Mouse (Mus musculus) adrenal gland, postnatal 10 days (tissue): ENCODE results near the gene Mcrip2. TPM values are rescaled to one million over a fixed set of nuclear protein-coding genes. Genes with fewer than 3 reads are reported as not detected.
A peak's percentile ranks its signal among the peaks of the same experiment; 100 is the strongest.

Experiments used
- DNase-seq: peaks from one replicate; pipeline ENCODE4 v3.0.0; 2021; ENCODE audit warnings: mixed read lengths
- total RNA-seq, 2 experiments: library from RNA; stranded (reverse); gene quantifications; 2 replicates each; pipeline ENCODE4 v1.2.3; 2021

The Mcrip2 gene
- total RNA-seq, 2 experiments from 2014 or later = 319 to 366 TPM

DNA sequence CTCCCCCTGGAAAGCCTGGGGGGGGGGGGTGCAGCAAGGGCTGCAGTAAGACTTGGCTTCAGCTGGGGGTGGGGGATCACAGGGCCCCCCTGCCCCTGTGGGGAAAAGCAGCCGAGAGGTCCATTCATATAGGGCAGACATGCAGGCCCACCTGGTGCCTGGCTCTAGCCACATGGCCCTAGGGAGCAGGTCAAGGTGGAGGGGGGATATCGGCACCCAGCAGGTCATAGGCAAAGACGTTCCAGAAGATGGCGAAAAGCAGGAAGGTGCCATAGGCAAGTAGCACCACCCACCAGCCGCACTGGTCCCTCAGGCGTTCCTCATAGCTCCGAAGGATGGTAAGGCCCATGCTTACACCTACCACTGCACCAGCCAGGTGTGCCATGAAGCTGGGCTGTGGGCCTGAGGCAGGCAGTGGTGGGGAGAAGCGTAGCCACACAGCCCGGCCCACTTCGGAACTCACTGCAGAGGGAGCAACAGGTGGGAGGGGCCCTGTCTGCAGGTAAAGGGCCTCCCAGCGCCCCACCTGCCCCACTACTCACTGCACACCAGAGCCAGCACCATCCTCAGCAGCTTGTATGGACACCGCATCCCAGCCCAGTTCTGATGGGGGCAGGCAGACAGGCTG, 33.9 kb downstream of the Mcrip2 start:
- no peak for DNase-seq

DNA sequence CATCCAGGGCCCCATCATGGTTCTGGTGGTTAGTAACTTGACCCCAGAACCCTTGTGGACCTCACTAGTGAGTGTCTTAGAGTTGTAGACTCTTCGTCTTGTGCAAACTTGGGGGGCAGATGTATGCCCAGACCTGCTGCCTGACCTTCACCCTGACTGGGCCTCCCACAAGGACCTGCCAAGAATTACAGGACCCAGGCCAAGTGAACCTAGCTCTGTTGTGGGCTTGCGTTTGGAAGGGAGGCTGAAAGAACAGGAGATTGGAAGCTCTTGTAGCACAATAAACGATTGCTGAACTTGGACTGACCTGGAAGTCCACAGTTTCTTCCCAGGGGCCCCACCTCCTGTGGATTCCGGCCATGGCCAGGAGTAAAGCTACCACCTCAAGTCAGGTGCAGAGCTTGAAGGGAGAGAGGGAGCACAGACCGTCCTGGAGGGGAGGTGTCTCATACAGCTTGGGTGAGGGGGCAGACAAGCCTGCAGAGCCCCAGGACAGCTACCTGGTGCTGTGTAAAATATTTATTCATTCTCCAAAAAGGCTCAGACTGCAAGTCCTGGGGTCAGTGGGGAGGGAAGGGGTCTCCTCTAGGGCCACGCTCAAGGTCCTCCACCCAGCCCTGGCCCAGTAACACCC, 34.5 kb downstream of the Mcrip2 start:
- peak; percentile 64 for DNase-seq

DNA sequence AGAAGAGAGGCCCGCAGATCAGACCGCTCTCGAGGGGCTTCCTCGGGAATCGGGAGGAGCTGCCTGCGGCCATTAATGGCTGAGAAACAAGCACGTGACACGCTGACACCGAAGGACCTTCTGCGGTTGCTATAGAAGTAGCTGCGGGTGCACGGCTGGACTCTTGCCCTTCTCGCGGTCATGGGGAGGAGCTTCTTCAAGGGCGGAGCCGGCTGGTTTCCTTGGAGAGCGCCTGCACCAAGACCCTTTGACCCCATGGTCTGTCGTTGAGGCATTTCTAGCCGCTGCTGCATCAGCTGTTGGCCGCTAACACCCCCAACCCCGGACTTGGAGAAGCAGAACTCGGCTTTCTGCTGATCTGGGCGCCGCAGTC, 35.3 kb downstream of the Mcrip2 start, which contains the start of gene Stub1:
Stub1 (minus strand) TSS at position 114 of the 373 bp plus-strand sequence.
- DNase-seq = peak; percentile 95

DNA sequence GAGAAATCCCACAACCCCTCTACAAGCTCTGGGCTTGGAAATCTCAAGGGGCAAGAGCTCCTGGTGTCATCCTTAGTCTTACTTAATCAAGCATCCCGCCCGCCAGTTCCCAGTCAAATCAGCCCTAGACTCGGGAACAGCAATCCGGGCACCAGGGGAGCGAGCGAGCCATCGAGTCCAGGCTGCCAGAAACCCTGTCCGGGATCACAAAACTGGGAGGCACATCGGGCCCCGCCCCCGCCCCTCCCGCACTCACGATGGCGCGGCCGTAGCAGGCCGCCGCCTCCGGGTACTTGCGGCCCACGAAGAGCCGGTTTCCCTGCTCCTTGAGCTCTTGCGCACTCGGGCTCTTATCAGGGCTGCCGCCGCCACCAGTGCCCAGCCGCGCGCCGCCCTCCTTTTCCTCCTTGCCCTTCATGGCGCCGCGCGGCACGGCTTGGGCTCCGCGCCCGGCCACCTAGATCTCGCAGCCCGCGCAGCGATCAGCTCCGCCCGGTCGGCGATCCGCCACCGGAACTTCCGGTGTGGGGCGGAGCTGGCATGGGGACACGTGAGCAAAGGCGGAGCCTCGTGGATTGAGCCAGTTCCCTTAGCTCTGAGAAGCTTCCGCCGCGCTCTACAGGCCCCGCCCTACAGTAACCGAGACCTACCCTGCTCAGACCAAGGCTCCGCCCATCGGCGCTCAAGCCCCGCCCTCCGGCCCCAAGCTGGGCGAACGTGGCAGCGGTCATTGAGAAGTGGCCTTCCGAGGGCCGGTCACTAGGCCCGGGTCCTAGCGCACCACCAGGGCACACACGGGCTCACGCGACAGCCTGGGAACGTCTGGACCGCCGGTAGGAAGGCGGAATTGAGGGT, 35.9 kb downstream of the Mcrip2 start:
- peak; percentile 100 for DNase-seq

DNA sequence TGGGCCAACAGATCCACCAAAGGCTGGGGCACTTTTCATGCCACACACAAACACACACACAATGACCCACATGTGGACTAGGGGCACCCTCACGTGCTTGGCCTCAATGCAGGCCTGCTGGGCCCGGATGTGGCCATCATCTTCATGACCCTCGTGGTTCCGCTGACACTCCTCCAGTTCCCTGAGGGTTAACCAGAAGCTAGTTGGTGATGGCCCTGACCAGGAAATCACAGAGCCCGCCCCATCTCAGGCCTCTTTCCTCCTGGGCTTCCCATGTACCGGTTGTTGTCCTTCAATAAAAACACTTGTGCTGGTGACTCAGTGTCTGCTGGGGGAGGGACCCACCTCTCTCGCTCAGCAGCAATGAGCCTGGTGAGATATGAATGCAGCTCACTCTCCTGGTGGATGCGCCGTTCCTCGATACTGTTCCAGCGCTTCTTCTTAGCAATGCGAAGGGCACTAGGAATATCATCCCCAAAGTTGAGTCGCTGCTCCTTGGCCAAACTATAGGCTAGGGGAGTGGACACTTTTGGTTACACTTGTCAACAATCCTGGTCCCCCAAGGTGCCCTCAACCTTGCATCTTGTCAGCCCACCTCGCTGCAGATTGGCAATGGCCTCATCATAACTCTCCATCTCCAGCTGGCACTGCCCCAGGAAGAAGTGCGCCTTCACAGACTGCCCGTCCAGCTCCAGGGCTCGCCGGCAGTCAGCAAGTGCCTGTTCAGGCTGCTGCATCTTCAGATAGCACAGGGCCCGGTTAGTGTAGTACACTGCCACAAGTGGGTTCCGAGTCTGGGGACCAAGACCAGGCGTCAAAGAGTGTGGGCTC, 36.9 kb downstream of the Mcrip2 start:
- peak; percentile 69 for DNase-seq

DNA sequence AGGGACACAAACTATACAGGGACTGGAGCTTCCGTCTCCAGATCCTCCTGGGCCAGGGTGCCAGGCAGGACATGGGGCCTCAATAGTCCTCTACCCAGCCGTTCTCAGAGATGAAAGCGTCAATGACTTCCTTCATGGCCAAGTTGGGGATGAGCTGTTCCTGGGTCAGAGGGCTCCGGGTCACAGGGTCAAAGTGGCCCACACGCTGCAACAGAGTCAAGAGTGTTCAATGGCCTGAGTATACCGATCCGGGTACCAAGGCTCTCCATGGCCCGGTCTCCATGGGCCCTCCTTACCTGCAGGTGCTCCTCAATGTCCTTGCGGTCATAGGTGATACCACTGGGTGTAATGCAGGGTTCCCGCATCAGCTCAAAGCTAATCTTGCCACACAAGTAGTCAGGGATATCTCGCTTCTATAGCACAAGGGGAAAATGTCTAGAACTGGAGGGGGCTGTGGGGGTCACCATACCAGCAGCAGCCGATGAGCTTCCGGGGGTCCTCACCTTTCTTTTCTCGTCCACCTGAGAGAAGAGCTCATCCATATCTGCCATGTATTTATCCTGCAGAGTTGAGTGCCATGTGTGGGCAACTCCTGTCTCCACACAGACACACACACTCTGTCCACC, 37.6 kb downstream of the Mcrip2 start:
- no peak for DNase-seq

DNA sequence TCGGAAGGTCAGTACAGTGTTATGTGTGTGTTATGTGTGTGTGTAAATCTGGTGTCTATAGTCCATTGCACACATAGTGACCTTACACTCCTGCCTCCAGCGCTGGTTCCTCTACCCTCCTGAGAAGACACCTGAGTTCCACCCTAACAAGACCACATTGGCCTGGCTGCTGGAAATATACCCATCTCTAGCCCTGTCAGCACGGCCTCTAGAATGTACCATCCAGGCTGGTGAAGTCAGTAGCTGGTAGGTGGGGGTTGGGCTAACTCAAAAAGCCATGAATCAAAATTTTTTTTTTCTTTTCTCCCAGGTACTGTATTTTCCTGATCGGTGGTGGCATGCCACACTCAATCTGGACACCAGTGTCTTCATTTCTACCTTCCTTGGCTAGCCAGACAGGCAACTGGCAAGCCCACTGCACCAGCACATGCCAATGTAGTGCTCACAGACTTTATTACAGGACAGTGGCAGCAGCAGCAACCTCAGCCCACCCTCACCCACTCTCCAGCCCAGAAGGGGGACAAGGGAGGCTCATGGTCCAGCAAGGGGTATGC, 38.3 kb downstream of the Mcrip2 start:
- no peak for DNase-seq

DNA sequence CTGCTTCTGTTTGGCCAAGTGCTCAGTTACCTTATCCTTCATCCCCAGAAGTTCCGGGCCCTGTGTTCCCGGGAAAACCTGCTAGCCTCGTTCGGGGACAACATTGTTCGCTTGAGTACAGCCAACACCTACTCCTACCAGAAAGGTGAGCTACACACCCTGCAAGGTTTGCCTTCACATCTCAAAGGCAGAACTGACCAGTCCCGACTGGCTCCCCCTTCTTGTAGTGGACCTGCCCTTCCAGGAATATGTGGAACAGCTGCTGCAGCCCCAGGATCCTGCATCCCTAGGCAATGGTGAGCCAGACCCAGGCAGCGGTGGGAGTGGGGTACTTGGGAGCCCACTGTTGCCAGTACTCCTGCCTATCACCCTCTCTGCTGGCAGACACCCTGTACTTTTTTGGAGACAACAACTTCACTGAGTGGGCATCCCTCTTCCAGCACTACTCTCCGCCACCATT, 39.0 kb downstream of the Mcrip2 start:
- DNase-seq = no peak

DNA sequence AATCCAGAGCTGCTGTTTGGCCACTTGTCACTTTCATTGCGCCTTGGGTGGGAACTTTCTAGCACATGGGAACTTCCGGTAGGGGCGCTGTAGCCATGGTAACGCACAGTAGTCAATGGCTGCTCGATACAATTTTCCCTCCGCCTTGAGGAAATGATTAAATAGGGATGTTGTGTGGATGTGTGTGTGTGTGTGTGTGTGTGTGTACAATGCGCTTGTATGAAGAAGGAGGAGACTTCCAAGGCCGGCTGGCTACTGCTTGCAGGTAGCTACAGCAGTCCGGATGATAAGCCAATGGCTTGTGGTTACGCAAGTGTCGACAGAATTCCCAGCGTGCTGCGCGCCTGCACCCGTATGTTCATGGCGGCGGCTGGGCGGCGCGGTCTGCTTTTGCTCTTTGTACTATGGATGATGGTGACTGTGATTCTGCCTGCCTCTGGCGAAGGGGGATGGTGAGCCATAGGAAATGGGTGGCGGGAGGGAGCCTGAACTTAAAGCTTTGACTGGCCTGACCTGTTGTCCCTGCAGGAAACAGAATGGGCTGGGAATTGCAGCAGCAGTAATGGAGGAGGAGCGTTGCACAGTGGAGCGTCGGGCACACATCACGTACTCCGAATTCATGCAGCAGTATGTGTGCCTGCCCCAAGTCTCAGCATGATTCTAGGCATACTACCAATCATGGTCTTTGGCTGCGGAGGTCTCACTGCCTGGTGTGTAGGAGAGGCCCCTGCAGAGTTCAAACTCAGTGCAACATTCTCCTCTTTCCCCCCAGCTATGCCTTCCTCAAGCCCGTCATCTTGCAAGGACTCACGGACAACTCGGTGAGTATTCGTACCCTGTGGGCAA, 39.6 kb downstream of the Mcrip2 start, which contains the start of gene Jmjd8:
Jmjd8 (plus strand) TSS at position 156 of the 846 bp plus-strand sequence.
- DNase-seq = peak; percentile 87

DNA sequence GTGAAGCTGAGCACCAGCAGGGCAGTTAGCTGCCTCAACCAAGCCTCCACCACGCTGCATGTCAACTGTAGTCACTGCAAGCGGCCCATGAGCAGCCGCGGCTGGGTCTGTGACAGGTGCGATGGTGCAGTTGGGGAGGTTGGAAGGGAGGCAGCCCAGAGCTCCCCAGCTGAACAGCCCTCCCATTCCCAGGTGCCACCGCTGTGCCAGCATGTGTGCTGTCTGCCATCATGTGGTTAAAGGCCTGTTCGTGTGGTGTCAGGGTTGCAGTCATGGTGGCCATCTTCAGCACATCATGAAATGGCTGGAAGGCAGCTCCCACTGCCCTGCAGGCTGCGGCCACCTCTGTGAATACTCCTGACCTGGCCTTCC, 40.4 kb downstream of the Mcrip2 start:
- no peak for DNase-seq

DNA sequence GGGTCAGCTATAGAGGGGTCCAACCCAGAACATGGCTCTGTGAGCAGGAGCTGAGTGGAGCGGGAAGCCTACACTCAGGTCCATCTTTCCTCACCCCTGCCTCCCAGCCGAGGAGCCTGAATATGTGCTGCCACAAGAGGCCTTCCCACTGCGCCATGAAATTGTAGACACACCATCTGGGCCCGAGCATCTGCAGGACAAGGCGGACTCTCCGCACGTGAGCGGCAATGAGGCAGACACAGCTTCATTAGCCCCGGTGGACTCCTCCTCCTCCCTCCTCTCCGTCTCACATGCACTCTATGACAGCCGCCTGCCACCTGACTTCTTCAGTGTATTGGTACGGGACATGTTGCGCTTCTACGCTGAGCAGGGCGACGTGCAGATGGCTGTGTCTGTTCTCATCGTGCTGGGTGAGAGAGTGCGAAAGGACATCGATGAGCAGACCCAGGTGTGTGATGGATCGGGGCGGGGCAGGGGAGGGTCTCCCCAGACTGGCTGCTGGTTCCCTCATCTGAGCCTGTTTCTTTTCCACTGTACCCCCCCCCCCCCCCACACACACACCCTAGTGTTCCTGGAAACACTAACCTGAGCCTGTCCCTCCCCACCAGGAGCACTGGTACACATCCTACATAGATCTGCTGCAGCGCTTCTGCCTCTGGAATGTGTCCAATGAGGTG, 40.9 kb downstream of the Mcrip2 start:
- DNase-seq = no peak

DNA sequence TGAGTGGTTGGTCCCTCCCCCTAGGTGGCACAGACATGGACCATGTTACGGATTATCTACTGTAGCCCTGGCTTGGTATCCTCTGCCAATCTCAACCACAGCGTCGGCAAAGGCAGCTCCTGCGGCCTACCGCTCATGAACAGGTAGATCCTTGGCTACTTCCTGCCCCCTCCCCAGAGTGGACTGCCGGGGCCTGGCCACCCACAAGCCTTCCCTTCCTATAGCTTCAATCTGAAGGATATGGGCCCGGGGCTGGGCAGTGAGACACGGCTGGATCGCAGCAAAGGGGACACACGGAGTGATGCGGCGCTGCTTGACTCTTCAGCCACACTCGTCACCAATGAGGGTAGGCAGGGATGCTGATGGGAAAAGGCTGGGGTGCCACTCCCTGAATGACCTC, 41.6 kb downstream of the Mcrip2 start:
- no peak for DNase-seq

DNA sequence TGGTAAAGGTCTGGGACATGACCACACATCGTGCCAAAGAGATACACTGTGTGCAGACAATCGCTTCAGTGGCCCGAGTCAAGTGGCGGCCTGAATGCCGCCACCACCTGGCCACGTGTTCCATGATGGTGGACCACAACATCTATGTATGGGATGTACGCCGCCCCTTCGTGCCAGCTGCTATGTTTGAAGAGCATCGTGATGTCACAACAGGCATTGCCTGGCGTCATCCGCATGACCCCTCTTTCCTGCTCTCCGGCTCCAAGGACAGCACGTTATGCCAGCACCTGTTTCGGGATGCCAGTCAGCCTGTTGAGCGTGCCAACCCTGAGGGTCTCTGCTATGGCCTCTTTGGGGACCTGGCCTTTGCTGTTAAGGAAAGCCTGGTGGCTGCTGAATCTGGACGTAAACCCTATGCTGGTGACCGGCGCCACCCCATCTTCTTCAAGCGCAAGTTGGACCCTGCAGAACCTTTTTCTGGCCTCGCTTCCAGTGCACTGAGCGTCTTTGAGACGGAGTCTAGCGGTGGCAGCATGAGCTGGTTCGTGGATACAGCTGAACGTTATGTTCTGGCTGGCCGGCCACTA, 42.5 kb downstream of the Mcrip2 start:
- no peak for DNase-seq

DNA sequence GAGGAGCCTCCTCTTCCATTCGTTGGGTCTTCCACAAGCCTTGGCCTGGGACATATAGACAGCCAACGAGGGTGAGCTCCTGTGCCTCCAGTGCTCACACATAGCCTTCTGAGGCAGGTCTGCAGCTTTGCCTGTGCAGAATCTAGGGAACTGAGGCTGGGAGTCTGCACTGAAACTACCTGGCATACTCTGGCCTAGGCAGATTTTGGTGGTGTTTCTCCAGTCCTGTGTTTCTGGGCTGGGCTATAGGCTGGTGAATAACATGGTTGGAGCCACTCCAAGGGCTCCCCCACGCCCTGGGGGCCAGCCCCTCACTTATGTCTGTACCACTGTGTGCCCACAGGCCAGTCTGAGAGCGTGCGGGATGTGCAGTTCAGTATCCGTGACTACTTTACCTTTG, 43.3 kb downstream of the Mcrip2 start:
- no peak for DNase-seq

DNA sequence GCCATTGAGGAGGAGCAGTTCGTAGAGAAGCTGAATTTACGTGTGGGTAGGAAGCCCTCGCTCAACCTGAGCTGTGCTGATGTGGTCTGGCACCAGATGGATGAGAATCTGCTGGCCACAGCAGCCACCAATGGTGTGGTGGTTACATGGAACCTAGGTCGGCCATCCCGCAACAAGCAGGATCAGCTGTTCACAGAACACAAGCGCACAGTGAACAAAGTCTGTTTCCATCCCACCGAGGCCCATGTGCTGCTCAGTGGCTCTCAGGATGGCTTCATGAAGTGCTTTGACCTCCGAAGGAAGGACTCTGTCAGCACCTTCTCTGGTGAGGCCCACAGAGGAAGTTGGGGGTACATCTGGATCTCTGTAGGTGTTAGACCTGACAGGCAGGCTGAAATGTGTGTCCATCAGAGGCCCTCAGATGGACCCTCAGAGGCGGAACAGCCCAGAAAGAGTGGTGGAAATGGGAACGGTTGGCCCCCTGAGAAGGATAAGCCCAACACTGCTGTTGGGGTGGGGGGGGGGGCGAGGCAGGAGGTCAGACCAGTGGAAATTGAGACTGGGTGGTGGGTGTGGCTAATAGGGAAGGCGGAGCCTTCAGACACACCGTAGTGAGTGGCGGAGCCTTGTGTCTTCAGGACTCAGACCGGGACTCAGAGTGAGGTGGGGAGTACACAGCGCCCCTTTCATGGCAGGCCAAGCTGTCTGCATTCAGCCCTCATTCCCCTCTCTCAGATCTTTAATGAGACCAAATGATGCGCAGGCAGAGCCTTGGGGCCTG, 44.0 kb downstream of the Mcrip2 start:
- no peak for DNase-seq

DNA sequence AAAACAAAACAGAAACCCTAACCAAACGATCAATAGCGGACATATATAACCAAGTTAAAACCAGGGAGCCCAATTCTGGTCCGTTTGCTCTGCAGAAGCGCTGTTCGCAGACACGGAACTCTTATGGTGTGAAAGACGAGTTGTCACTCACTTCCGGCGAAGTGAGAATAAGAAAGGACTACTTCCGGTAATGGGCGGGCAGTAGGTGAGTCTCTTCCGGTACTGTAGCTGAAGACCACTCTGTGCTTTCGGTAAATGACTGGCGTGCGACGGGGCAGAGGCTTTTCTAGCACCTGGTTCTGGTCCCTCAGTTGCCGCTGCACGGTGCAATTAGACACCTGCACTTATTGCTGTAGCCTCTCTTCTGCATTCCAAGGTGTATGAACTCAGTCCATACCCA, 45.1 kb downstream of the Mcrip2 start, which contains the start of gene Wdr24:
Wdr24 (plus strand) TSS at position 176 of the 400 bp plus-strand sequence.
- peak; percentile 80 for DNase-seq

DNA sequence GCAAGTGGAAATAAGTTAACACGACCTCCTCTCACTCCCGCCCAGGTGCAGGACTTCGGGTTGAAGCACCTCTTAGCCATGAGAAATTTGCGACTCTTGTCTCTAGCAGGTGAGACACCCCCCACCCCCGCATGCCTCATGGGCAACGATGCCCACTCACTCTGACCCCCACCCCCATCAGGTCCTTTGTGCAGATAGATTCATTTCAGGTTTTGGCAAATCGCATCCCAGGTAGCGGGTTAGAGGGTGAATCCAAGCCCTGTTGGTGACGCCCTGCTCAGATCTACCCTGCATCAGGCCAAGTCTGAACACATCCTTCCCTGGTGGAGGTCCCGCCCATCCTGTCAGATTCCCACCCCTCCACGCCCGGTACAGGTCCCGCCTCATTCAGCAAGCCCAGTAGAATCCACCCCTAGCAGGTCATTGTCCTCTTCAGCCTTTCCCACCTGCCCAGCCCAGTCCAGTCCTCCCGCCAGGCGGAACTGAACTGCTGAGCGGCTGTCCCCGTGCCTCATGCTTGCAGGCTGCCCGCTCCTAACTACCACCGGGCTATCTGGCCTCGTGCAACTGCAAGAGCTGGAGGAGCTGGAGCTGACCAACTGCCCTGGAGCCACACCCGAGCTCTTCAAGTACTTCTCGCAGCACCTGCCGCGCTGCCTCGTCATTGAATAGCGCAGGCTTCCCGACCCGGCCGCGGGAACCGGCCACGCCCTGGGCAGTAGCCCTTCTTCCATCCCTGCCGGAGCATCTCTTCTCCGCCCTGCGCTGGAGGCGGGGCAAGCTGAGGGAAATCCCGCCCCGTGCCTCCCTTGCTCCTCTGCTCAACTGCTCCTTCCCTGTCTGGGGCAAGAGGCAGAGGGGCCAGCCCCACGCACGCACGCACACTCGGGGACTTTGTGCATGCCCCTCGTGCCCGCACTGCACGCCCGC, 49.4 kb downstream of the Mcrip2 start:
- no peak for DNase-seq
